Mouse (Mus musculus): ENCODE results near the gene Cdhr3.

- TF ChIP-seq USF1 (IDR thresholded peaks at IDR 0.05; ENCODE audit: low read depth, low read length) (no peak), CTCF (conservative IDR thresholded peaks at IDR 0.05 in 1 of 2, IDR thresholded peaks at IDR 0.05 in 1 of 2; ENCODE audit: low read depth in 2 of 2, low read length in 2 of 2) (no peak), POLR2A (IDR thresholded peaks at IDR 0.05; ENCODE audit: low read depth, low read length) (no peak), GABPA (IDR thresholded peaks at IDR 0.05; ENCODE audit: insufficient replicate concordance, low read depth, low read length) (no peak), CHD1 (IDR thresholded peaks at IDR 0.05; ENCODE audit: low read depth, low read length) (no peak)
These were observed 20.6 kb downstream of the Cdhr3 start for GRCm38 (mm10) chr12:33071901-33072672.

Data from CH12.LX (cell line).